Mouse (Mus musculus): Measurements from ENCODE around the gene Mrtfa. TPM values are rescaled to one million over a fixed set of nuclear protein-coding genes. Genes with fewer than 3 reads are reported as not detected.
A peak's percentile ranks its signal among the peaks of the same experiment; 100 is the strongest.

Gene Mrtfa
- polyA plus RNA-seq, 1 experiment from 2014 or later: 30.6 TPM

DNA sequence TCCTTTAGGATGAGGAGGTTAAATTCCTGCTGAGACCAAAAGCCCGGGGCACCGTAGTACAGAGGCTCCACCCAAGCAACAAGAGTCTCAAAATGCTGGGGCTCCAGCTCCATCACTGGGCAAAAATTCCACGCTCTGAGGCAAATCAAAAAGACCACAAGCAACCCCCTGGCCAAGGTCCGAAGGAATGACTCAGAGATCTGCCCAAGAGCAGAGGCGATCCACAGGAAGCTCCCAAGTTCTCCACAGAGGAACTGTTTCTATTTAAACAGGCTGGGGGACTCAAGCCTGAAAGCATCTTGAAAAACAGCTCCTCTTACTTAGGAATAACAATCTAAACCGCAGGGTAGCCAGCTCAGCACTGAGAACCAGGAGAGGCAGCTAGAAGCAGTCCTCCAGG, 53.3 kb downstream of the Mrtfa start:
- no peaks in the 10 kb centered on the region for H3K27me3 ChIP-seq
- no peak overlapping the region for H3K9ac ChIP-seq
- no peaks in the 10 kb centered on the region for H3K9me3 ChIP-seq (replicated peaks)
- H3K27ac ChIP-seq: no peak overlapping the region
- peaks cover 11% of the 10 kb centered on the region for H3K4me1 ChIP-seq
- H3K4me2 ChIP-seq (replicated peaks): no peak overlapping the region
- no peak overlapping the region for H3K4me3 ChIP-seq
- ATAC-seq (ENCODE audit: low FRiP score): no peak
- H3K36me3 ChIP-seq: no peaks in the 10 kb centered on the region
- WGBS: 32% methylated on average over 6 of the region's 6 CpGs

DNA sequence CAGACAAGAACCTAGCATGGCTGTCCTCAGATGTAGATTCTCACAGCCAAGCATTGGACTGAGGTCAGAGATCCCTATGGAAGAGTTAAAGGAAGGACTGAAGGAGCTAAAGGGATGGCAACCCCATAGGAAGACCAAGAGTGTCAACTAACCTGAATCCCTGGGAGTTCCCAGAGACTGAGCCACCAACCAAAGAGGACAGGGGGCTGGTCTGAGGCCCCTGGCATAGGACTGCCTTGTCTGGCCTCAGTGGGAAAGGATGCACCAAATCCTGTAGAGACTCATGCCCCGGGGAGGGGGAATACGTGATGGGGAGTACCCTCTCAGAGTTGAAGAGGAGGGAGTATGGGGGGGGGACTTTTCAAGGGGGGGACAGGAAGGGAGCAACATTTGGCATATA, 56.8 kb downstream of the Mrtfa start:
- Histone ChIP-seq H3K9ac (no peak overlapping the region), H3K27ac (no peak overlapping the region), H3K4me2 (replicated peaks) (no peak overlapping the region), H3K9me3 (replicated peaks) (no peaks in the 10 kb centered on the region), H3K27me3 (no peaks in the 10 kb centered on the region), H3K4me3 (no peak overlapping the region), H3K4me1 (peaks cover 9% of the 10 kb centered on the region), H3K36me3 (no peaks in the 10 kb centered on the region)
- WGBS: 87% methylated on average over 2 of the region's 2 CpGs
- no peak for ATAC-seq (ENCODE audit: low FRiP score)

DNA sequence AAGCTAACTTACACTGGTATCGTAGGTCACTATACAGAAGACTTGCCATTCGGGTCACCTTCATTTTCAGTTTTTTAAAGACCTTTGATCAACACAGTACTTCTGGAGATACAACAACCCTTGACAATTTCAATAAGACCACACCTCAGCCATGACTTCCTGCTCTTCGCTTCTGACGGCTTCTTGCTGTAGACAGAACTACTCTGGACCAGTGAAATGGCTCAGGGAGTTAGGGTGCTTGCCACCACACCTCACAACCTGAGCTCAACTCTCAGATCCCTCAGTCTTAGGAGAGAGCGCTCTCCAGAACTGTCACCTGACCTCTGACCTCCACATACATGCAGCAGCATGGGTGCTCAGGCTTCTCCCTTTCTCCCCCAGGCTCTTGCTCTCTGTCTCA, 59.4 kb downstream of the Mrtfa start:
- Histone ChIP-seq H3K4me2 (replicated peaks) (no peak overlapping the region), H3K36me3 (no peaks in the 10 kb centered on the region), H3K9ac (no peak overlapping the region), H3K9me3 (replicated peaks) (no peaks in the 10 kb centered on the region), H3K27me3 (no peaks in the 10 kb centered on the region), H3K4me3 (no peak overlapping the region), H3K4me1 (peaks cover 5% of the 10 kb centered on the region), H3K27ac (no peak overlapping the region)
- WGBS: 91% methylated on average over 5 of the region's 5 CpGs
- ATAC-seq (ENCODE audit: low FRiP score): no peak

DNA sequence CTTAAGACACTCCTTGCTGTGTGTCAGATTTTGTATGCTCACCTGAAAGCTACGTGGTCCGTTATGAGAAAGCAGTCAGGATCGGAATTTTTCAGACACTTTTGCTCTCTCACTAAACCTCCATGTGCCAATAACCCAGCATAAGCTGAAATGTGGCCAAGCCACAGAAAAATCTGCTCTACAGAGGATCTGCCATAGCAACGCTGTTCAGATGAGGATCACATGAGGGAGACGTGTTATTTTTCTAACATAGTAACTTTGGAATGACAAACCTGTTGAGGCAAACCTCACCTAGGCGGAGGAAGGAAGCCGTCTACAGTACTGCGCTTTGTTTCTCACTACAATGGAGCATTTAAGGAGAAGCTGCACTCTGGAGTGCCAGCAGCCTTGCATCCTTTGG, 60.6 kb downstream of the Mrtfa start:
- H3K4me3 ChIP-seq: no peak overlapping the region
- H3K27me3 ChIP-seq: no peaks in the 10 kb centered on the region
- WGBS: 85% methylated on average over 8 of the region's 8 CpGs
- H3K27ac ChIP-seq: no peak overlapping the region
- no peaks in the 10 kb centered on the region for H3K9me3 ChIP-seq (replicated peaks)
- H3K9ac ChIP-seq: no peak overlapping the region
- no peak for ATAC-seq (ENCODE audit: low FRiP score)
- peaks cover 5% of the 10 kb centered on the region for H3K4me1 ChIP-seq
- no peaks in the 10 kb centered on the region for H3K36me3 ChIP-seq
- no peak overlapping the region for H3K4me2 ChIP-seq (replicated peaks)

DNA sequence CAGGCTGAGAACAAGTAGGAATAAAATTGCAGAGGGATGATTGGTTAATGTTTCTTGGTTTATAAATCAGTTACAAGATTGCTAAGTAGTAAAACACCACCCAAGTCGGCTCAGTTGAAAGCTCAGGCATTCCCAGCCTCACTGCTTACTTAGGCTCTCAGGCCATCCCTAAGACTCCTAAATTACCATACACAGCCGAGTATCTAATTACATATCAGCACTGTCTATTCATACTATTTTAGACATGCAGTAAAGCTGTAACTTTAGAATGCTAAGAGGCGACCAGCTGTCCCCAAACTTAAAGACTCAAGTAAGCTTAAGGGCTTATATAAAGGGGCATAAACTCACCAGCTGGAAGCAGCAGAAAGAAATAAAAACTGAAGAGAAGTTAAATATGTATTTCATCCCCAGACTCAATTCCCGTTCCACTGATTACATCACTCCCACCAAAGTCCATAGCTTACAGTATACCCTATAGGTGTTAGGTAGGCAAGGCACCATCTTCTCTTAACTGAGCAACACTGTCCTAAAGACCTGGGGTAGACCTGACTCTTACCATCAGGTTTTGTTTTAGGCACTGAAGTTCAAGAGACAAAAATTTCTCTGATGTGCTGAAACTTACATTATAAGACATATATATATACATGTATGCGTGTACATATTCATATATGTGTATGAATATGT, 62.3 kb downstream of the Mrtfa start:
- H3K36me3 ChIP-seq: no peaks in the 10 kb centered on the region
- no peak overlapping the region for H3K27ac ChIP-seq
- H3K4me1 ChIP-seq: peaks cover 6% of the 10 kb centered on the region
- H3K9me3 ChIP-seq (replicated peaks): no peaks in the 10 kb centered on the region
- H3K9ac ChIP-seq: no peak overlapping the region
- no peak overlapping the region for H3K4me3 ChIP-seq
- no peak overlapping the region for H3K4me2 ChIP-seq (replicated peaks)
- 84% methylated on average over 5 of the region's 5 CpGs for WGBS
- no peaks in the 10 kb centered on the region for H3K27me3 ChIP-seq
- ATAC-seq (ENCODE audit: low FRiP score): no peak

DNA sequence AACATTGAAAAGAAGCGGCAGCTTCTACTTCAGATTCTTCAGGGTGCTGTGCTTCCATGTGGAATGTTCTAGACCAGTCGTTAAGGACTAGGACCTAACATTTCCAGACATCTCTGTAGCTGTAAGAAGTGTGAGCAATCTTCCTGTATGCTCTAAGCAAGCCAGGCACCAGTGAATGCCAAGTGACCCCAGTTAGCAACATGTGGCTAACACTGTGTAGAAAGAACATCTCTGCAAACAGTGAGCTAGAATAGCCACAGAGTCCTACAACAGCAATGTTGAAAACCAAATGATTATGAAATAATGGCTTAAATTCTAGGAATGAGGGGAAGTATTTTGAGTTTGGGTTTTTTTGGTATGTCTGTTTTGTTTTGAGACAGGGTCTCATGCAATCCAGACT, 66.3 kb downstream of the Mrtfa start:
- 95% methylated on average over 2 of the region's 2 CpGs for WGBS
- no peak for ATAC-seq (ENCODE audit: low FRiP score)

DNA sequence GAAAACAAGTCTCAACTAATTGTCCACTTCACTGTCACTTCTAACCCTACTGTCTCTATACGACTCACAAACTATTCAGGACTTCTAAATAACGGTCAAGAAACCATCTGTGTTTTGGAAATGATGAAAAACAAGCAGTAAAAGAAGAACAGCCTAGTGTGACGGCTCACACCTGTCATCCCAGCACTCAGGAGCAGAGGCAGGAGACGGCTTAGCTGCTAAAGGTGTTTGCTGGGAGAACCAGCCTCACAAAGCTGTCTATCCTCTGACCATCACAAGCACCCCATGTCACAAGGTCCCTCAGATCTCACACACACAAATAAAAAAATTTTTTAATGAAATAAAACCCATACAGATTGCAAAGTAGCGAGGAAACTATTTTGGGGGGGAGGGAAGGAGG, 67.4 kb downstream of the Mrtfa start:
- Histone ChIP-seq H3K9ac (no peak overlapping the region), H3K36me3 (no peaks in the 10 kb centered on the region), H3K4me3 (no peak overlapping the region), H3K27me3 (no peaks in the 10 kb centered on the region), H3K4me1 (peaks cover 22% of the 10 kb centered on the region), H3K4me2 (replicated peaks) (no peak overlapping the region), H3K9me3 (replicated peaks) (no peaks in the 10 kb centered on the region), H3K27ac (no peak overlapping the region)
- no peak for ATAC-seq (ENCODE audit: low FRiP score)
- WGBS: 85% methylated on average over 5 of the region's 5 CpGs

More for the DNA sequence above, 66.3 kb downstream of the Mrtfa start:
- H3K9me3 ChIP-seq (replicated peaks): no peaks in the 10 kb centered on the region
- H3K4me3 ChIP-seq: no peak overlapping the region
- H3K9ac ChIP-seq: no peak overlapping the region
- H3K36me3 ChIP-seq: no peaks in the 10 kb centered on the region
- no peaks in the 10 kb centered on the region for H3K27me3 ChIP-seq
- peaks cover 24% of the 10 kb centered on the region for H3K4me1 ChIP-seq
- no peak overlapping the region for H3K4me2 ChIP-seq (replicated peaks)
- no peak overlapping the region for H3K27ac ChIP-seq

DNA sequence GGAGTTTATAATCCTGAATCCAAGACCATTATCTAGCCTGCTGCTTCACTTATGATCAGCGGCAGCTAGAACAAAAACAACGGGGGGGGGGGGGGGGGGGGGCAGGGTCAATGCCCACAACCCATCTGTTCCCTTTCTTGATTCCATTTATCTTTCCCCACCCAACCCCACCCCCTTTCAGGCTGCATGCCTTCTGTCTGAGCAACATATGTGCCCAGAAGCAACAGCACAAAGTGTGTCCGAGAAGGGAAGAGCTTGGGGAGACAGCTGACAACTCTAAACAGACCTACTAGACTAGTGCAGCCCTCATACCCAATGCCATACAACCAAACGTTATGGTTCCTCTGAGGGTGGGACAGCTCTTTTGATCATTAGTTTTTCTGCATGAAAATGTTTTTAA, 68.0 kb downstream of the Mrtfa start:
- Histone ChIP-seq H3K4me3 (no peak overlapping the region), H3K27ac (peak overlapping the region; percentile 66), H3K4me2 (replicated peaks) (no peak overlapping the region), H3K36me3 (no peaks in the 10 kb centered on the region), H3K9me3 (replicated peaks) (no peaks in the 10 kb centered on the region), H3K4me1 (peaks cover 22% of the 10 kb centered on the region), H3K9ac (no peak overlapping the region), H3K27me3 (no peaks in the 10 kb centered on the region)
- peak; percentile 48; the same call in 1 of the 2 replicates for ATAC-seq (ENCODE audit: low FRiP score)
- WGBS: 40% methylated on average over 4 of the region's 4 CpGs

DNA sequence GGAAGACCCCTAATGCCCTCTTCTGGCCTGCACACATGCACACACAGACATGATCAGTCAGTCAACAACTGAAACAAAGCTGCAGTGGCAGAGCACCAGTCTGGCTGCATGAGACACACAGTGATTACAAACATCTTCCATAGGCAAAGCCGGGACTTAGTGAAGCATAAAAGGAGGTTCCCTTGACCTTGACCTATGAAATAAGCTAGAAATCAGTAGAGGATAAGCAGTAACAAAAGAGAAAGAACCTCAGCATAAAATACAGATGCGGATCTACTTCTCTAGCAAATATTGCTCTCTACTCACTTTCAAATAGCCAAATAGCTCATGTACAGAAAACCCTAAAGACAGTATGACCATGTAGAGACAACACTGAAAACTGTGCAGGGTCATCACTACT, 68.5 kb downstream of the Mrtfa start:
- Histone ChIP-seq H3K4me3 (no peak overlapping the region), H3K36me3 (no peaks in the 10 kb centered on the region), H3K27ac (peak overlapping the region; percentile 66), H3K9me3 (replicated peaks) (no peaks in the 10 kb centered on the region), H3K27me3 (no peaks in the 10 kb centered on the region), H3K4me1 (peaks cover 22% of the 10 kb centered on the region), H3K9ac (no peak overlapping the region), H3K4me2 (replicated peaks) (no peak overlapping the region)
- ATAC-seq (ENCODE audit: low FRiP score): no peak
- 54% methylated on average over 2 of the region's 2 CpGs for WGBS

DNA sequence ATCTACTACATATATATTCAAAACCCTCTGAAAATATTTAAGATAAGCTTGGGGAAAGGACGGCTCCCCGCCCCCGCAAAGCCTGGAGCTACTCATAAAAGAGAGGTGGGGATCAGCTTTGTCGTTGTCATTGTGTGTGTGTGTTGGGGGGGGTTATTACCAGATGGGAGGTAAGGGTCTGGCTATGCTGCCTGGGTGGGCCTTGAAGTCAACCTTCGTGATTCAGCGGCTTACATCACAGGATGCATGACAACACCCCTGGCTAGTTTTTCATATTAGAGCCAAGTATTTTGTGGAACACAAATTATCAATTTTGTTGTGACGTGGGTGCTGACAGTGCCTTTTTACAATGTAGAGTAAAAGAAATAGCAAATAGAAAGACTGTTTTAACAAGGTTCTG, 69.6 kb downstream of the Mrtfa start:
- Histone ChIP-seq H3K9me3 (replicated peaks) (no peaks in the 10 kb centered on the region), H3K36me3 (peaks cover 3% of the 10 kb centered on the region; the same call in 1 of the 2 replicates), H3K4me3 (no peak overlapping the region), H3K4me1 (peaks cover 22% of the 10 kb centered on the region), H3K27ac (no peak overlapping the region; the same call in 1 of the 2 replicates), H3K9ac (no peak overlapping the region), H3K4me2 (replicated peaks) (no peak overlapping the region), H3K27me3 (no peaks in the 10 kb centered on the region)
- WGBS: 76% methylated on average over 7 of the region's 7 CpGs
- no peak for ATAC-seq (ENCODE audit: low FRiP score)

DNA sequence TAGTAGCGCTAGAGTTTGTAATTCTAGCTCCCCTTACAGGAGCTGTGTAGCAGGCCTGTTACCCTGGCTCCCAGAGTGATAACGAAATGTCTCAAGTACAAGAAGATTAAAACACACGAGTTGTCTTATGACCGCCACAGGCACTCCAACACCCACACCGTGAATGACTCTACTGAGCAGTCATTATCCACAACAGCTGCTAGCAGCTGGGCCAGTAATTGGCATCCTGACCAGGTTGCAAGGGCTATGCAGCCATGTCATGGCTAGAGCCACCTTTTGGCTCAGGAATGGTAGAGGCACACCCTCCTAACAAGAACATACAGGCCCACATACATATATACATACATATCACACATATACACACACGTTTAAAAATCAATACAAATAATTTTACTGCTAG, 70.4 kb downstream of the Mrtfa start:
- 79% methylated on average over 6 of the region's 6 CpGs for WGBS

DNA sequence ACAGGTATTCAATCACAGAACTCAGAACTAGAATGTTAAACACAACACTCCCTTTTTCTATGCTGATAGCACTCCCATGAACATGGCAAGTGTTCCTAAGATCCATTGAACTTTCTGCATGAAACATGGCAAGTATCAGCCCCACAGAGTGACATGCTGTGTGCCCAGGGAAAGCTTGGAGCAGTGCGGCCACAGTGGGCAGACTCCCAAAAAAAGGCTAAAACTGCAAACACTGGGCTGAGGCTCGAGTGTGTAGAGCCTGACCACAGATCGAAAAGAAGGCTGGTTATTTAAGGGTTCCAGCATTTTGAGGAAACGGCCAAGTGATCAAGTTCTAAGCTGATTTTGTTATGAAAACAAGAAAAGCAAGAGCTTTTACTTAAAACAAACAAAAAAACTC, 72.3 kb downstream of the Mrtfa start:
- Histone ChIP-seq H3K4me2 (replicated peaks) (no peak overlapping the region), H3K27ac (no peak overlapping the region), H3K36me3 (peaks cover 3% of the 10 kb centered on the region; the same call in 1 of the 2 replicates), H3K9ac (no peak overlapping the region), H3K9me3 (replicated peaks) (no peaks in the 10 kb centered on the region), H3K4me1 (peaks cover 20% of the 10 kb centered on the region), H3K4me3 (no peak overlapping the region), H3K27me3 (no peaks in the 10 kb centered on the region)
- WGBS: 90% methylated on average over 4 of the region's 4 CpGs
- ATAC-seq (ENCODE audit: low FRiP score): no peak

More for the DNA sequence above, 70.4 kb downstream of the Mrtfa start:
- H3K36me3 ChIP-seq: peaks cover 3% of the 10 kb centered on the region; the same call in 1 of the 2 replicates
- H3K4me3 ChIP-seq: no peak overlapping the region
- no peak overlapping the region for H3K9ac ChIP-seq
- H3K27ac ChIP-seq: no peak overlapping the region
- peaks cover 22% of the 10 kb centered on the region for H3K4me1 ChIP-seq
- H3K27me3 ChIP-seq: no peaks in the 10 kb centered on the region
- no peaks in the 10 kb centered on the region for H3K9me3 ChIP-seq (replicated peaks)
- H3K4me2 ChIP-seq (replicated peaks): no peak overlapping the region
- no peak for ATAC-seq (ENCODE audit: low FRiP score)

DNA sequence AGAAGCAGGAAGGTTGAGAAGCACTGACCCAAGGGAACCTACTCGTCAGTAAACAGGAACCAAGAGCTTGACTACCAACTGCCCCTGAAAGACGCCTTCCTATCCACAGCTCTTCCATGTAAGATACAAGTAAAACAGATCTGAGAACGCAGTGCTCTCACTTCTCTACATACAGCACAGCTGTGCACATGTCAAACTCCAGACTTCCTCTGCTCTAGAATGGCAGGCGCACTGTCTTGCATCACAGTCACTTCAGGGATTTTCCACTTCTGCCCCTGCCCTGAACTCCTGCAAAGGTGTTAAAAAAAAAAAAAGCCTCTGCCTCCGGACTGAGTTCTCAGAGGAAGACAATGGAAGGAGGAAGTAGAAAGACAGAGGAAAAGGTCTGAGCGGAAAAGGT, 78.0 kb downstream of the Mrtfa start:
- H3K27me3 ChIP-seq: no peaks in the 10 kb centered on the region
- H3K9ac ChIP-seq: no peak overlapping the region
- no peak overlapping the region for H3K4me3 ChIP-seq
- no peaks in the 10 kb centered on the region for H3K9me3 ChIP-seq (replicated peaks)
- ATAC-seq (ENCODE audit: low FRiP score): no peak
- H3K36me3 ChIP-seq: peaks cover 3% of the 10 kb centered on the region; the same call in 1 of the 2 replicates
- H3K27ac ChIP-seq: no peak overlapping the region
- peaks cover 2% of the 10 kb centered on the region; the same call in 1 of the 2 replicates for H3K4me1 ChIP-seq
- H3K4me2 ChIP-seq (replicated peaks): no peak overlapping the region
- 84% methylated on average over 6 of the region's 6 CpGs for WGBS

Measured in hindbrain, embryonic 12.5 days (tissue).